Mouse (Mus musculus): ENCODE data around the gene Gcnt4.
"Not testable (repeated sequence)": the region's sequence is repeated elsewhere in the genome, so short reads cannot be mapped to it uniquely, and the experiment has no call there.

The Gcnt4 gene

DNA sequence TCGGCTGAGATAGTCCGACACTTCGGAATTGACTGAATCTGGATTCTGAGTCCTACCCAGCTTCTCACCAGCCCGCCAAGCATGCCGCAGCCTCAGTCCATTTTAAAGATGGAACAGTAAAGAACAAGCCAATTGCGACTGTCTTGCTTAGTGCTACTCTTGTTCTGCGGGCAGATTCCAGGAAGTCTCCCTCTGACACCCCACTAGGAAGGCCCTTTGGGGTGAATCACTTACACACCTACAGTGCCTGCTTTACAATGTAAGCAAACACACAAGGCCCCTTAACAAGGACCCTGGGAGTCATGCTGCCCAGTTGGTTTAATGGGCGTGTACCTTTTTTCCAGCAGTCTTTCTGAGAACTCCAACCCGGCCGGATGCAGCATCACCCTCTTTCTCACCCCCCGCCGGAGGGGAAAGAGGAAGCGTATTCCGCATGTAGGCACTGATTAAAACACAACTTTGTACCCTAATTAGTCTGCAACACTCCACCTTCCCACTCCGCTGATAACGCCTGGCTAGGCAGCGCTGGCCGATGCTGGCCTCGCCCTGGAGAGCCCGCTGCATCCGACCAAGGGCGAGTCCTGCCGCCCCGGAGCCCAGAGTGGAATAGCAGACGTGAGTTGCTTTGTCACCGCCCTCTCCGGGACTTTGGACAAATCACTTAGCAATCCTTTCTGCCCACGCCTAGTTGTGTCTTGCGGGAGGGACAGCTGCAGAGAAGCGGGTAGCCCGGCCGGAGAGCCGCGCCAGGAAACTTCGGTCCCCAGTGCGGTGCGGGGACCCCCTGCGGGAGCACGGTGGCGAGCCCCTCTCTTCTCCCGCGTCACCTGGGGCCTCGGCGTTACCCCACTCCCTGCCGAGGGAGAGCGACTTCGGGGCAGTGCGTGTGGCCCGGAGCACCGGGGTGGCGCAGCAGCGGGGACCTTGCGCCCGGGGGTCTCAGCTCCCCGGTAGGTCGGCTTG is at the start of gene Gcnt4:
Gcnt4 (plus strand) TSS at position 691 of the 963 bp plus-strand sequence.
- peak in 1 of 2 experiments; percentile 8 for DNase-seq (ENCODE audit: low spot score in 2 of 2)

DNA sequence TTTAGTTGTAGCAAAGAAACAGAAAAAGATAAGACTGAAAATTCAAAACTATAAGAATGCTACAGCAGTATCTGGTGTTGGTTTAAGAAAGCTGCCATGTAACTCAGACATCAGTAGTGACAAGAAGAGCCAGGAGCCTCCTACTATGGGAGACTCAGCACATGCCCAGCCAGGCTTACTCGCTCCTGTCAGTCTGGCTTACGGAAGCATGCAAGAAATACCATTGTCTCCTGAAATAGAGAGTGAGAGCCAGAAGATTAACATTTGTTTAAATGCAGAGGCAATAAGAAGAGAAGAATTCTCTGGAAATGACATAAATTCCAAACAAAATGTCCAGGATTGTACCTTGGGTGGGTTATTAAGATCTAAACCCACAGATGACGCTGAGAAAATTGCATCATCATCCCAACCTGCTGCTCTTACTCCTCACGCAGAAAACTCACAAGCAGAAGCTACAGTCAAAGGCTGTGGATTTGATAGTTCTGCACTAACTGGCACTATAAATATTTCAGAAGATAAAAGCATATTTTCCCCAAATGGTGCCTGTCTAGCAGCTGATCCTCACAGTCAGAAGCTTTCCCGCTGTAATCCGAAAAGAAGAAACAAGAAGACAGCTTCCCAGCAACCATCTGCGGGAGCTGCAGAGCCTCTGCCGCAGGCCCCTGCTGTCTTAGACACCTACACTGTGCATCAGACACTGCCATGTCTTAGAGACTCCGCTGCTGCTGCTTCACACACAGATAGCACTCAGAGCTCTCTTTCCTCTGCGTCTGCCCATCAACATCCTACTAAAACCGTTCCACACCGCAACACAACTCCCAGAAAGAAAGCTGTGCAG is 46.0 kb upstream of the Gcnt4 start:
- DNase-seq (ENCODE audit: low spot score in 2 of 2), result no peak

DNA sequence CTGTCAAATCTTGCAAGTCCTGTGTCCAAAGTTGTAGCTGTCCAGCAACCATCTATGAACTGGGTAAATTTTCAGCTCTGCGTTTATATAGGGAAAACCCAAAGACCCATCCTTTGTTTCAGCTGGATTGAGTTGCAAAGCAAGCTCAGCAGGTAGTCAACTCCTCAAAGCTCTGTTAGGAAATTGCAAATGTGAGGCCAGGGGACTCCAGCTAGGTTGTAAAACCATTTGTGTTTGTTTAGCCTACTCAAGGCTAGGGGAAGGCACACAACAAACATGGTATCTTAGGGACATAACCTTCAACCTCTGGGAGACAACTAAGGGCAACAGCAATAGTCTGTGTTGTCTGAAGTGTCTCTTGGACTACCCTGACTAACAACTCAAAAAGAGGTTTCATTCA is 40.0 kb upstream of the Gcnt4 start:
- no peak for DNase-seq (ENCODE audit: low spot score in 2 of 2)

DNA sequence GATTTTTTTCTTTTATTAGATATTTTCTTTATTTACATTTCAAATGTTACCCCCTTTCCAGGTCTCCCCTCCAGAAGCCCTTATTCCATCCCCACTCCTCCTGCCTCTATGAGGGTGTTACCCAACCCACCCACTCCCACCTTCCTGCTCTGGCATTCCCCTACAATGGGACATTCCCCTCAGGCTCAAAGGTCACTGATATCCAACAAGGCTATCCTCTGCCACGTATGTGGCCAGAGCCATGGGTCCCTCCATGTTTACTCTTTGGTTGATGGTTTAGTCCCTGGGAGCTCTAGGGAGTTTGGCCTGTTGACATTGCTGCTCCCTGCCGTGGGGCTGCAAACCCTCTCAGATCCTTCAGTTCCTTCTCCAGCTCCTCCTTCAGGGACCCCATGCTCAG is 34.5 kb upstream of the Gcnt4 start:
- DNase-seq (ENCODE audit: low spot score in 2 of 2), result no peak

DNA sequence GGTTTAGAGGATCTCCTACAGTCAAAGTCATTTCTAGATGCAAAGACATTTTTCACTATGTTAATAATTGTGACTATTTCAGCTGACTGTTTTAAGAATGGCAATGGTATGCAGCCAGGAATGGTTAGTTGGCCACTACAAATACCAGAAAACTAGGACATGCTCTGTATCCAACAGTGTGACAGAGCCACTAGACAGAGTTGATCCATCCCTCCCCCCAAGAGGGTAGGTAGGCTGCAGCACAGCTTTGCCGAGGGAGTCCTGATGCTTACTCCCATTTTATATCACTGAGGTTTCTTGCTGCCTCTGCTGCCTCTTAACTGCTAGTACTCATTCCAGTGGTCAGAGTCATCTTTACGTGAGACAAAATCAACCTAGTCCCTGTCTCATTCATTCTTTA is 29.3 kb upstream of the Gcnt4 start:
- DNase-seq (ENCODE audit: low spot score in 2 of 2), result no peak

DNA sequence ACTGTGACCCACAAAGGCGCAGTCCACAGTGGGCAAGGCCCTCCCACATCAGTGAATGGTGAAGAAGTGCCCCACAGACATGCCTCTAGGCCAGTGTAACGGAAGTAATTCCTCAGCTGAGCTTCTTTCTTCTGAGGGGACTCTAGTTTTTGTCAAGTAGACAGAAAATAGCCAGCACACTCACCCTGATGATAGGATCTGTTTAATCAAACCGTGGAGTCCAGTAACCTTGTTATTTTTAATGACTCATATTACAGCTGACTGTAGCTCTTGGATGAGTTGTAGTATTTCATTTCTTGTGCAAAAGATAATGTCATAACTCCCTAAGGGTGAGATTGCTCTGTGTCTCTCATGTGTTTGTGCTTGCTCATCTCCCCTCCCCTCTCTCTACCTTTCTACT is 17.8 kb upstream of the Gcnt4 start:
- no peak for DNase-seq (ENCODE audit: low spot score in 2 of 2)

DNA sequence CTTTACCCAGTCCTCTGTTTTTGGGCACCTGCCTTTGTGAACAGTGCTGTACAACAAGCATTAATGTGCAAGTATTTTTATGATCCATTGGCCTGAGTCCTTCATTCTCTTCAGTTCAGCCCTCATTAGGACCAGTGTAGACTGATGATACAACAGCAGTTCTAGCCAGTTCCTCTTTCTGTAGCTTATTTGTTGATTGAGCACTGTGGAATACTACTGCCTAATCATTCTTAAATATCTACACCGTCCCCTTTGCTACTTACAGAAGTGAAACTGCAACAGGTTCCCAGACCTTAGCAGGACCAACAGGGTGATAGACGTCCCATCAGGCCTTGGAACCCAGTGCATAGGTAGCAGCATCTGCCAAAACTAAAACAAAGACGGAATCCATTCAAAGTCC is 13.3 kb upstream of the Gcnt4 start:
- no peak for DNase-seq (ENCODE audit: low spot score in 2 of 2)

DNA sequence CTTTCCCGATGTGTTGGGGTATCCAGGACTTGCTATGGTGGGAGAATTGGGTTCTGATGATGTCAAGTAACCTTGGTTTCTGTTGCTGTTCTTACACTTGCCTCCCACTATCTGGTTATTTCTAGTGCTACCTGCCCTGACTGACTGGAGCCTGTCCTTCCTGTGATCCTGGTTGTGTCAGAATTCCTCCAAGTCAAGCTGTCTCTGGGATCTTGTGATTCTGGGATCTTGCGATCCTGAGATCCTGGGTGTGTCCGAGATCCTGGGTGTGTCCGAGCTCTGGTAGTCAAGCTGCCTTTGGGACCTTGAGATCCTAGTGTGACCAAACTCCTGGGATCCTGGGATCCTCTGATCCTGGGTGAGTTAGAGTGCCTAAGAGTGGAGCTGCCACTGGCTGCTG is 1.4 kb upstream of the Gcnt4 start:
- not testable (repeated sequence) for DNase-seq (ENCODE audit: low spot score in 2 of 2)

DNA sequence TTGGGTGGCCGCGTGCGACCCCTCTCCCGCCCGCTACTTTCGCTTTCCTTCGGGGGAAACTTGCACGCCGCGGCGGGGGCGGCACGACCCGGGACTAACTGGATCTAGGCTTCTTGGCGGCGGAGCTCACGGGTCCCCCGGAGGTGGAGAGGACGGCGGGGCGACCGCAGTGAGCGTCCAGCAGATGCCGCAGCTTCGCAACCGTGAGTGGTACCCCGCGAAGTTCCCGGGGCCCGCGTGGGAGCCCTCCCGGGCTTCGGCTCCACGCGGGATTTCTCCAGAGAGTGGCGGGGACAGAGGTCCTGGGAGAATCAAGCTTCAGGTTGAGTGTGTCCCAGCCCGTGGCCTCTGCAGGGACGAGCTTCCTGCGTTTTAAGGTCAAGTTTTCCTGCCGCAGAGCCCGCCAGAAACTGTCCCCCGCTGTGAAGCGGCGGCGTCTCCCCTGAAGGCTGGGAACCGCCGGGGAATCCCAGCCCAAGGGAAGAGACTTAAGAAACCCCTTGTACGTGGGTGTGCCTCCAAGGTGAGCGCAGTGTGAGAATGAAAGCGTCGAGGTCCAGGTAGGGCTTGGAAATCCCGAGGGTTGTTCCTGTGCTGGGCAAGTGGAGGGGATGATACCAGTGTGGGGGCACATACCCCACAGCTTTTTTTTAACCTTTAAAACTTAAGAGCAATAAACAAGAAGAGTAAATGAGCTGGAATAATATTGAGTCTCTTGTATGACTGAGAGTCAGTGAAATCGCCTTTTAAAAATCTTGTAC is 676 bp downstream of the Gcnt4 start:
- no peak for DNase-seq (ENCODE audit: low spot score in 2 of 2)

DNA sequence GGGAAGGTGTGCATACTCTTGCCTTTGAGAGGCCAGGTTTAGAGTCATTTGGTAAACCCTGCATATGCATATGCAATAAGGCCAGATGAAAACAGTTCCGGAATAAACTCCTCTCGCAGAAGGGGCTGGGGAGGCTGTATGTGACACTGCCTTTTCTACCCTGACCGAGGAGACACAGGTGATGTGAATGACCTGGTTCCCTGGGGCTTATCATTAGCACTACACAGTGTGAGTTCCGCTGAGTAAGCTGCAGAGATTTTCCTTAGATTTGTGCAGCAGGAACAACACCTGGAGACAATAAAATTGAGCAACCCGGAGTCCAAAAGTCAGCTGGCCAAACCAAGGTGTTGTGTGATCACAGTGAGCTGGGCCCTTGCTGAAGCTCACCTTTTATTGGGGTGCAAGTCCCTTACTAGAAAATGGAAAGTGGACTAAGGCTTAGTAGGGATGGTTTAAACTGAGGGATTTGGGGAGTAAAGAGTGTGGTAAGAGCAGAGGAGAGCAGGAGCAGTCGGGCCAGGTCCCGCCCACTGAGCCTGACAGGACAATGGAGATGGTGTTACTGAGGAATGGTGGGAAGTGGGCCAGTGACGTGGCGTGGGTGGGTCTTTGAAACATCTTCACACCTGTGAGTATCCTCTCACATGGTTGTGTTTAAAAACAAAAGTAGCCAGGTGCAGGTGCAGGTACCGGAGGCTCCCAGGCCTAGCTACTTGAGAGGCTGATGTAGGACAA is 1.7 kb downstream of the Gcnt4 start:
- no peak for DNase-seq (ENCODE audit: low spot score in 2 of 2)

DNA sequence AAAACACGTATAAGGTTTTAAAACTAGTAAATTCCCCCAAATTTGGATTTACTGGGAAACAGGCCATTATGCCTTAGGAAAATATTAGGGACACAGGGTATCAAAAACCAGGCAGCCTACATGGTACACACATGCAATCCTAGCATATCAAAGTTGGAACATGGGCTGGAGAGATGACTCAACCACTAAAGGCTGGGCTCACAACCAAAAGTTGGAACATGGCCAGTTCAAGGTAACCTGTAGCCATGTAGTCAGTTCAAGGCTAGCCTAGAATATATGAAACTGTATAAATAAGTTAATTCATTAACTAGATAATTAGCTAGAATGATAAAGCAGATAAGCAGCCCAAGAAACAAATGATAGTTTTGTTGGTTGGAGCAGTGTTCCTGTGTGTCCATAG is 3.3 kb downstream of the Gcnt4 start:
- DNase-seq (ENCODE audit: low spot score in 2 of 2), result no peak

DNA sequence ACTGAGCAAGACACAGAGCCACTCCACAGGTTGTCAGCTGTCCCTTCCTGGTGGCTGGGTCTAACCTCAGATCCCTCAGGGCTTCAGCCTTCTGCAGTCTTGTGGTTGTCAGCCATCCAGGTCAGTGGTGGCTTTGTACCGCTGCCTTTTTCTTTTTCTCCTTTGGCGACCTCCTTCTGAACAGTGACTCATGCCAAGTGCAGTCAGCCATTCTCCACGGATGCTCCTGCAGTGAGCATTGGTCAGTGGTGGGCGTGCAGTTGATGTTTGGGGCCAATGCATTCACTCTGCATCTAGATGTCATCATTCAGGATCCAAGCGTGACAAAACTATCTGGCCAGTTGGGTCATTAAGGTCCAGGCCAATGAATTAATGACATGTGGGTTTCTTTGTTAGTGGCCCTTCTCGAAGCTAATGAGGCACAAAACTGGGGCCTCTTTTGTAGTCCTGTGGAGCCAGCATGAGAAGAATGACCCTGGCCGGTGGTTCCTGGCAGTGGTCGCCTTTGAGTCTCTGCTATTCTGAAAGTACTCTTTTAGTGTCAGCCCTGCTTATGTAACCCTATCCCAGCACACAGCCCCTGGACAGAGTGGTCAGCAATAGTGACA is 4.0 kb downstream of the Gcnt4 start:
- DNase-seq (ENCODE audit: low spot score in 2 of 2), result no peak

DNA sequence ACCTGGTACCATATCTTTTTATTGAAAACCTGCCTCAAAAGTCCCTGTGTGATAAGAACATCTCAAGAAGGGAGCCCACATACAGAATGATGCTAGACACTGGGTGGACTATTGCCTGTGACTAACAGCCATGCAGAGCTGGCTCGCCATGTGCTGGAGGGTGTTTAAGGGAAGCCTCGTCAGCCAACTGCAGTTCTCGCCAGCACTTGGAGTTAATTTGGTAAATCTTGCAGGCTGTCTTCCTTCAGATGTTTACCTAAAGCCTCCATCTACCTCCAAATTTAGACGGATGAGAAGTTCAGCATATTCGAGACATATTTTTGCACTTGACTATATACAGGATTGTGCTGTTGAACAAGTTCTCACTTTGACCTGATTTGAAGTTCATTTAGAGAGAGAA is 8.3 kb downstream of the Gcnt4 start:
- DNase-seq (ENCODE audit: low spot score in 2 of 2), result no peak

DNA sequence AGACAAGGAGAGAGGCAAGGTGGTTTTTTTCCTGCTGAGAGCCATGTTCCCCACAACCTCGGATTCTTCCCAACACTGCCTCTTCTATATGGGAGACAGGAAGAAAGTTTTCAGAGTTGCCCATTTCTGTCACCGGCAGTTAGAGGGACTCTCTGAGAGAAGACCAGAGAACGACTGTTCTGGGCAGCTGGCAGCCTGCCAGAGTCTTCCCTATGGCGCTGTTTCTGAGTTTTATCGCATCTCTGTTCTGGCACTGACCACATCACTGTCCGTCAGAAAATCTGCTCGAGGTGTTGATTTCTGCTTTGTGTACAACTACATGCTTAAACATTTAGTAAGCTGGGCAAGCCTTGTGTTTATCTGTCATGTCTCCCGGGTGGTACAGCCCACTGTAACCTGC is 8.9 kb downstream of the Gcnt4 start:
- DNase-seq (ENCODE audit: low spot score in 2 of 2), result no peak

DNA sequence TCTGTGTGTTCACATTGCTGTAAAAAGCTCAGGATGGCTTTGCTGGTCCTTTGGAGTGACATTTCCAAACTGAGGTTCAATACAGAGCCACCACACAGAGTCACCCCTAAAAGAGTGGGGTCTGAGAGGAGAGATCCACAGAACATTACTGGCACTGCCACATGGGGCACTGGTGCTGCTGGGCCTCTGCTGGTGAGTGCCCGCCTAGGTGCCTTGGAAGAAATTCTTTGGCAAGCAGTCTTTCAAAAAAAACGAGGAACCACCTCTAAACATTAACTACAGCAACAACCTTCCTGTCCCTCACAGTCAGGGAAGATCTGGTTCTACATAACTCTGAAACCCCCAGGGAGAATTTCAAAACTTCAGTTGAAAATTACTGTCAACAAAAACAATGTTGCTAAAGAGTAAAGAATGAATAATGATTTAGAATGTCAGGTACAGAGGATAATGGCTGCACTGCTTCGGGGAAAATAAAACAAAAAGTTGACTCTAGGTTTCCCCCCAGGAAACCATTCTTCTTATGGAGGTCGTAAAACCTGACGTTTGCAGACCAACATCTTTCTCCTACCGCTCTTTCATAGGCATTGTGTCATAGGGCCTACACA is 11.8 kb downstream of the Gcnt4 start:
- no peak for DNase-seq (ENCODE audit: low spot score in 2 of 2)

DNA sequence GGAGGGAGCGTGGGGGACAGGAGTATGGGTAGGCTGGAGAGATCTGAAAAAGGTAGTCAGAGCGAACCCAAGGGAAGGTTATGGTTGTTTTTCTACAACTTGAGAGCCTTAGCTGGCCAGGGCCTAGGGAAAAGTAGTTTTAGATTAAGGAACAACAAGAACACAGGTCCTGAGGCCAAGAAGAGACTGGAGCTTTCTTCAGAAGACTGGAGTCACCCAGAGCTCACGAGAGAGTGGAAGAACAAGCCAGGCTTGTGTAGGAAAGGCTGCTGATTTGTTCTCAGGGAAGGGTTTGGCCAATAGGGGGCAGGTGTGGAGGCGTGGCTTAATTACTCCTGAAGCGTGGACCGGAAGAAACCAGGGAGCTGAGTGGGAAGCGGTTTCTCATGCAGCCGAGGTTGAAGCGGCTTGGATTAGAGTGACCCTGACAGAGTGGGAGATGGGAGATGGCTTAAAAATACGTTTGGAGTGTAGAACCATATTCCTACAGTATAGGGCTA is 12.6 kb downstream of the Gcnt4 start:
- no peak for DNase-seq (ENCODE audit: low spot score in 2 of 2)

DNA sequence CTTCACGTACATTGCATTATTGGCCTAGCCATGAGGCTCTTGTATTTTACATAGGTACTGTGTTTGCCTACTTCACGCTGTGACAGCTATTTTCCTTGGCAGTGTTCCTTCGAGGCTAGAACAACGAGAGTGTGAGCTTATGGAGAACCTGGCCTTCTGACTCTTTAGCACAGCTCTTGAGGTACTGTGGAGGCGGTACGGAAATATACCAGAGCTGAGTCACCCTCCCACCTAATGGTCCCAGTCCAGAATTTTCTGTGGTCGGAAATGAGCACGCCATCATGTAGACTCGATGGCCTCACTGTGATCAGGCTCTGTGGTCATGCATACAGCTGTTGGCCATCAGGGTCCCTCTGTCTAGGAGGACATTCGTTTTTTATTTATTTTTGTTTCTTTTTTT is 15.2 kb downstream of the Gcnt4 start:
- DNase-seq (ENCODE audit: low spot score in 2 of 2), result no peak

DNA sequence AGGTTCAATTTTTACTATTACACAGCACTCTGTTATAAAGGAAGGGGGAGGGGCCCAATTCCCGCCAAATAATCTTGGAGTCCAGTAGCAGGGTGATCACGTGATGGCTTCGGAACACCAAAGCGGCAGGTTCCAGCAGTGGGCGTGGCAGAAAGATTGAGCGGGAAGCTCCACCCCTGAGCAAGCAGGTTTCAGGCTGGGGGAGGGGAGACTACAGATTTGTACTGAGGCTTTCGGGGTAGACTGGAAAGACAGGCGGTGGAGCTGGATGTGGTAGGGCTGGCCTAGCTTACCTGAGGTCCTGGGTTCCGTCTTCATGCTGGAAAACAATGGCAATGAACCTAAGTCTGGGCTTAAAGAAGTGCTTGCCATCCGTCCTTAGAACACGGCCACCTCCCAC is 17.0 kb downstream of the Gcnt4 start:
- DNase-seq (ENCODE audit: low spot score in 2 of 2), result not testable (repeated sequence)

DNA sequence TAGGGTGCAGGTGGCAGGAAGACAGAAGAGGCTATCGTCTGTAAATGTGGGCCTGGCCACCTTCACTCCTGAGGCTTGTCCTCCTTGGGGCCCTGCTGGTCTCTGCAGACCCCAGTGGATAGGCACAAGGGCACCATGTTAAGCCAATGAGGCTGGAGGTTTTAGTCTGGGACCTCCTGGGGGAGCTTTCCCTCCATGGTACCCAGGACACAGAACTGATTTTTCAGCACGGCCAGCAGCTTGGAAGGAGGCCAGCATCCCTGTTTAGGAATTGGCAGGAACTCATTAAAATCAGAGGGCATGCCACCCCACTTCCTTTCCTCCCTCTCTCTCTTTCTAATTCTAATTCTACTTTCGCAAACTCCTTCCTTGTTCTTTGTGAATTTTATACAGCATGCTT is 19.1 kb downstream of the Gcnt4 start:
- no peak for DNase-seq (ENCODE audit: low spot score in 2 of 2)

DNA sequence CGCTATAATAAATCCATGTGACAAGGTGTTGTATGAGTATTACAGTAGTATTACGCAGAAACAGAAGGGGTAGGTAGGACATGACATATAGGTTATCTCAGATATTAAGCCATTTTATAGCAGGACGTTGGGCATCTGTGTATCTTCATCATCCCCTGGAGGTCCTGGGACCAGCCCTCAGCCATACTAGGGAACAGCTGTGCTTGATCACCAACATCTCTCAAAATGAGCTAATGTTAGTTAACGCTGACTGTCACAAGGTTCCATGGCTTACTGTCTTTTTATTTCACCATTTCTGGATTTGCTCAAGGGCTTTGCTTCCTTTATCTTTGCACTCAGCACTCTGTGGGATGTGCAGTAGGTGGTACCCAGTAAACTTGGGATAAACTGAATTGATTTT is 21.3 kb downstream of the Gcnt4 start:
- DNase-seq (ENCODE audit: low spot score in 2 of 2), result no peak

Measured in spleen, postnatal 36 days (tissue).